Mouse (Mus musculus): ENCODE data around the gene Tcf3. TPM values are rescaled to one million over a fixed set of nuclear protein-coding genes. Genes with fewer than 3 reads are reported as not detected.

Tcf3 gene
- polyA plus RNA-seq, 1 experiment from 2014 or later, result 63.7 TPM

DNA sequence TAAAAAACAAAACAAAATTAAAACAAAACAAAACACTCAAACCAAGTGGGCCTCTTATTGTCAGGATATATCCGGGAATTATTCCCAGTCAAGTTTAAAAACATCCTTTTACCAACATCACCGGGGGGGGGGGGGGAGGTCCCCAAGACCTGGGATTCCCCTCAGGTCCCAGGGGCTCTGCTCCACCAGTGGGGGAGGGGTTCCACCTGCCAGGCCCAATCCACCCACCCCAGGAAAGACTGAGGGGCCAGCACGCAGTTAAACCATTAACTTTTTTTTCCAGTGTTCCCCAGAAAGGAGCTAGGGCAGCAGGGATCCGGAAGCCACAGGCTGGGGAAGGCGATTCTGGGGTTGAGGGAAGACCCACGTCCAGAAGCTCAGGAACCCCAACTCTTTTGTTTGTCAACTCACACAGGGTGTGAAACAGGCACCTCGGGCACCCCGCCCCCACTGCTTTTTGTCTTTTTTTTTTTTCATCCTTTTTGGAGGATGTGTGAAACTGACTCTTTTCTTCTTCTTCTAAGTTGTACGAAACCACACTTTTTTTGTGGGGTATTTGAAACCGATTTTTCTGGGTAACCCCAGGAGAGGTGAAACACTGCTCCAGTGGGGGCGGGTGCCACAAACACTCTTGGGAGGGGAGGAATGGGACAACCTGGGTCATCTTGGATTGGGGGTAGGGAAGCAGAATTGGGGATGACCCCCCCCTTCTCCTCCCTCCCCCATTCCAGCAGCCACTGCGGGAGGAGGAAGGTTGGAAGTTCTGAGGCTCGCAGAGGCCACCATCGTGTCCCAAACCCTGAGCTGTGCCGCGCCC lies 1.7 kb downstream of the Tcf3 start:
- 7% methylated on average over 15 of the region's 16 CpGs for WGBS
- no peak for ATAC-seq
- peak overlapping the region; percentile 51; the same call in 1 of the 2 replicates for H3K27ac ChIP-seq (ENCODE audit: low read length)

DNA sequence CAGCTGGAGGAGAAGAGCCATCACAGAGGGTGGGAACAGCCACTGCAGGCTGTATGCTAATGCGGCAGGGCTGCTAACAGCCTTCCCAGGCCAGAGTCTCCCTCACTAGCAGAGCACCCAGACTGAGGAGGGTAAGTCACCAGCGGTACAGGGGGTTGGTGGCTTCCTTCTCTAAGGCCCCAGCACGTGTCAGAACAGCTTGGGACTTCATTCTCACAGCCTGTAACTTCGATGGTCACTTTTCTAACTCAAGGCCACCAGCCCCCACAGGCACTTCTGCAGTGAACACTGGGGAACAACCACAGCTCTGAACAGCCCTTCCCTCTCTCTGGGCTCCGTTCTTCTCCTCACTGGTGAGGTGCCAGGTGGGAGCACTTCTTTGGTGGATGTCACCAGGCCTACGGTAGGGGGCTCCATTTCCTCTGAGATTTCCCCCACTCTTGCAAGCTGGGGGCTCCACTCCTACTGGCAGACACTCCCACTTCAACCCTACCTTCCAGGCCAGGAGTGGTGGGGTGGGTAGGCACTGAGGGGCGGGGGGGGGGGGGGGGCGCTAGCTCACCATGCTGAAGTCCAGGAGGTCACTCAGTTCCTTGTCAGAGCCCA lies 3.0 kb downstream of the Tcf3 start:
- H3K4me1 ChIP-seq (replicated peaks; ENCODE audit: control insufficient read depth, insufficient read depth, low read length), result peaks cover 26% of the 10 kb centered on the region
- 83% methylated on average over 7 of the region's 8 CpGs for WGBS
- no peak for ATAC-seq
- H3K4me3 ChIP-seq (replicated peaks; ENCODE audit: low read length), result no peak overlapping the region
- no peak overlapping the region for H3K9ac ChIP-seq (replicated peaks; ENCODE audit: low read depth, low read length)
- no peak overlapping the region for H3K4me2 ChIP-seq (ENCODE audit: low read length)
- H3K27ac ChIP-seq (ENCODE audit: low read length), result no peak overlapping the region
- no peaks in the 10 kb centered on the region for H3K9me3 ChIP-seq (ENCODE audit: control insufficient read depth, low read length)
- H3K27me3 ChIP-seq (replicated peaks; ENCODE audit: control insufficient read depth, insufficient read depth, low read length), result no peaks in the 10 kb centered on the region
- peaks cover 24% of the 10 kb centered on the region for H3K36me3 ChIP-seq (ENCODE audit: control insufficient read depth, insufficient read depth)

More for the DNA sequence above, 1.7 kb downstream of the Tcf3 start:
- Histone ChIP-seq H3K4me2 (ENCODE audit: low read length) (peak overlapping the region; percentile 70), H3K27me3 (replicated peaks; ENCODE audit: control insufficient read depth, insufficient read depth, low read length) (no peaks in the 10 kb centered on the region), H3K36me3 (ENCODE audit: control insufficient read depth, insufficient read depth) (peaks cover 15% of the 10 kb centered on the region), H3K9me3 (ENCODE audit: control insufficient read depth, low read length) (no peaks in the 10 kb centered on the region), H3K4me3 (replicated peaks; ENCODE audit: low read length) (peak overlapping the region; percentile 90), H3K9ac (replicated peaks; ENCODE audit: low read depth, low read length) (peak overlapping the region; percentile 95), H3K4me1 (replicated peaks; ENCODE audit: control insufficient read depth, insufficient read depth, low read length) (peaks cover 26% of the 10 kb centered on the region)

GRCm38 (mm10) chr10:80429800-80430199 lies 3.6 kb downstream of the Tcf3 start:
- WGBS, result 87% methylated on average over 8 of the region's 8 CpGs
- H3K27me3 ChIP-seq (replicated peaks; ENCODE audit: control insufficient read depth, insufficient read depth, low read length), result no peaks in the 10 kb centered on the region
- H3K4me2 ChIP-seq (ENCODE audit: low read length), result no peak overlapping the region
- H3K27ac ChIP-seq (ENCODE audit: low read length), result no peak overlapping the region
- no peak overlapping the region for H3K4me3 ChIP-seq (replicated peaks; ENCODE audit: low read length)
- H3K4me1 ChIP-seq (replicated peaks; ENCODE audit: control insufficient read depth, insufficient read depth, low read length), result peaks cover 26% of the 10 kb centered on the region
- H3K9ac ChIP-seq (replicated peaks; ENCODE audit: low read depth, low read length), result no peak overlapping the region
- peaks cover 31% of the 10 kb centered on the region for H3K36me3 ChIP-seq (ENCODE audit: control insufficient read depth, insufficient read depth)
- no peak for ATAC-seq
- peaks cover 4% of the 10 kb centered on the region; the same call in 1 of the 2 replicates for H3K9me3 ChIP-seq (ENCODE audit: control insufficient read depth, low read length)

DNA sequence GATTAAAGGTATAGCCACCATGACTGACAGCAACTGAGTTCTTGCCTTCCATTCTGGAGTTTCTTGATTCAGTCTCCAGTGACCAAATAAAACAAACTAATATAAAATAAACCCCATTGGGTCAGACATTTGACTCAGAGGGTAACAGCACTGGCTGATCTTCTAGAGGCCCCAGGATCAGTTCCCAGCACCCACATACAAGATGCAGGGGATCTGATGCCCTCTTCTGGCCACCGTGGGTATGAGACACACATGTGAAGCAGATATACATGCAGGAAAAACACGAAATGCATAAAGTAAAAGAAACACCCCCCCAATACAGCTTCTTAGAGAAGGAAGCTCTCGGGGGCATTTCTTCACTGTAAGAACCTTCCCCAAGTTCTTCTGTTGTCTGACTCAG lies 8.4 kb downstream of the Tcf3 start:
- no peak overlapping the region for H3K4me2 ChIP-seq (ENCODE audit: low read length)
- WGBS, result 95% methylated on average over 3 of the region's 3 CpGs
- no peak overlapping the region for H3K9ac ChIP-seq (replicated peaks; ENCODE audit: low read depth, low read length)
- peaks cover 17% of the 10 kb centered on the region for H3K4me1 ChIP-seq (replicated peaks; ENCODE audit: control insufficient read depth, insufficient read depth, low read length)
- H3K36me3 ChIP-seq (ENCODE audit: control insufficient read depth, insufficient read depth), result peaks cover 41% of the 10 kb centered on the region
- no peak for ATAC-seq
- no peak overlapping the region for H3K27ac ChIP-seq (ENCODE audit: low read length)
- H3K4me3 ChIP-seq (replicated peaks; ENCODE audit: low read length), result no peak overlapping the region
- no peaks in the 10 kb centered on the region for H3K27me3 ChIP-seq (replicated peaks; ENCODE audit: control insufficient read depth, insufficient read depth, low read length)
- peaks cover 4% of the 10 kb centered on the region; the same call in 1 of the 2 replicates for H3K9me3 ChIP-seq (ENCODE audit: control insufficient read depth, low read length)

DNA sequence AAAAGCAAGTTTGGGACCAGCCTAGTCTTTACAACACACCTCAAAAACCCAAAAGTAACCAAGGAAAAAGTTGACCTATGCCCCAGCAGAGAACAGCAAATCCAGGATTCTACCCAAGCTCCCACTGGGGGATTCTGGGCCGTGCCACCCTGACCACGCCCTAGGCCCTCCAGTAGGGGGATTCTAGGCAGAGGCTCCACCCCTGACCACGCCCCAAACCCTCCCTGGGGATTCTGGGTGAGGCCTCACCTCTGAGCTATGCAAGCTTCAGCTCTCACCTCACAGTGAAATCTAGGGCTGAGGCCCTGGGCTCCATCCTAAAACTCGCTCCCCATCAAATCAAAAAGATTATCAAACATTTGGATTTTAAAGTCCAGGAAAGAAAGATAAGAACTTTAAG lies 9.9 kb downstream of the Tcf3 start:
- Histone ChIP-seq H3K27ac (ENCODE audit: low read length) (no peak overlapping the region), H3K9ac (replicated peaks; ENCODE audit: low read depth, low read length) (no peak overlapping the region), H3K4me3 (replicated peaks; ENCODE audit: low read length) (no peak overlapping the region), H3K27me3 (replicated peaks; ENCODE audit: control insufficient read depth, insufficient read depth, low read length) (no peaks in the 10 kb centered on the region), H3K4me2 (ENCODE audit: low read length) (no peak overlapping the region), H3K4me1 (replicated peaks; ENCODE audit: control insufficient read depth, insufficient read depth, low read length) (peaks cover 29% of the 10 kb centered on the region), H3K9me3 (ENCODE audit: control insufficient read depth, low read length) (peaks cover 4% of the 10 kb centered on the region; the same call in 1 of the 2 replicates), H3K36me3 (ENCODE audit: control insufficient read depth, insufficient read depth) (peaks cover 47% of the 10 kb centered on the region)
- ATAC-seq, result no peak
- WGBS, result 50% methylated on average over 4 of the region's 4 CpGs

DNA sequence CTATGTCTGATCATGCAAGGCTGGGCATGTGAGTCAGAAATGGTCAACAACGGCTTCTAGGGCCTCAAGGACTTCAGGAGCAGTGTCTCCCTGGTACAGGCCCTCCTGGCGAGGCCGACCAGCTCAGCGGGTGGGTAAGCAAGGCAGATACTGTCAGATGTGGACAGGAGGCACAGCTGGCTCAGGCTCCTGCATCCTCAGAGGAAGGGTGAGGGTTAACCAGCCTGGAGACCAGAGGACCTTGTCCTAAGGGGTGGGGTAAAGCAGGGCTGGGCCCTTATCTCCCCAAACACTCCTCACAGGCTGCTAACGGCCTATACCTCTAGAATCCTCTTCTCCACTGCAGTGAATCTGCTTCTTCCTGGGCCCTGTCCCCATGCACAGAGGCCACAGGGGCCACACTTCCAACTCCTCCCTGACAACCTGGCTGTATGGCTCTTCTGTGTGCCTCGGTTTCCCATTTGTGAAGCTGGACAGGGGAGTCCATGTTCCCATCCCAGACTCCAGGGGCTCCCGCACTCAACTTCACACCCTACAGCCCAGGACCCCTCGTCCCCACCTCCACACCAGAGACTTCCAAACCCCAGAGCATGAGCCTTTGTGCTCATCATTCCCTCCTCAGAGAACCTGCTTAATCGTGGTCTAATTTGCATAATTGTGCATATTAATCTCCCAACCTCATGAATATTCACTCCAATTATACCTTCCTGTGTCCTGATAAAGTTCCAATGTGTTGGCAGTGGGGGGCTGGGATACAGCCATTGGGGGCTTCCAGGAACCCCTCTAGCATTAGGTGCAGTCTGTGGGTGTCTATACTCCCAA lies 11.6 kb downstream of the Tcf3 start:
- peaks cover 33% of the 10 kb centered on the region for H3K4me1 ChIP-seq (replicated peaks; ENCODE audit: control insufficient read depth, insufficient read depth, low read length)
- 65% methylated on average over 9 of the region's 9 CpGs for WGBS
- no peak overlapping the region for H3K9ac ChIP-seq (replicated peaks; ENCODE audit: low read depth, low read length)
- H3K27me3 ChIP-seq (replicated peaks; ENCODE audit: control insufficient read depth, insufficient read depth, low read length), result no peaks in the 10 kb centered on the region
- peaks cover 49% of the 10 kb centered on the region for H3K36me3 ChIP-seq (ENCODE audit: control insufficient read depth, insufficient read depth)
- peak overlapping the region; percentile 67 for H3K27ac ChIP-seq (ENCODE audit: low read length)
- H3K9me3 ChIP-seq (ENCODE audit: control insufficient read depth, low read length), result peaks cover 4% of the 10 kb centered on the region; the same call in 1 of the 2 replicates
- no peak overlapping the region for H3K4me3 ChIP-seq (replicated peaks; ENCODE audit: low read length)
- H3K4me2 ChIP-seq (ENCODE audit: low read length), result peak overlapping the region; percentile 3; the same call in 1 of the 2 replicates
- ATAC-seq, result peak; percentile 45

- H3K27ac ChIP-seq (ENCODE audit: low read length), result no peak overlapping the region; the same call in 1 of the 2 replicates
- H3K4me1 ChIP-seq (replicated peaks; ENCODE audit: control insufficient read depth, insufficient read depth, low read length), result peaks cover 33% of the 10 kb centered on the region
- H3K9ac ChIP-seq (replicated peaks; ENCODE audit: low read depth, low read length), result no peak overlapping the region
These were observed 12.2 kb downstream of the Tcf3 start for GRCm38 (mm10) chr10:80421208-80421607.

GRCm38 (mm10) chr10:80420729-80421128 lies 12.7 kb downstream of the Tcf3 start:
- H3K27ac ChIP-seq (ENCODE audit: low read length), result no peak overlapping the region
- no peaks in the 10 kb centered on the region for H3K27me3 ChIP-seq (replicated peaks; ENCODE audit: control insufficient read depth, insufficient read depth, low read length)
- peaks cover 45% of the 10 kb centered on the region for H3K36me3 ChIP-seq (ENCODE audit: control insufficient read depth, insufficient read depth)
- WGBS, result 89% methylated on average over 10 of the region's 10 CpGs
- peaks cover 4% of the 10 kb centered on the region; the same call in 1 of the 2 replicates for H3K9me3 ChIP-seq (ENCODE audit: control insufficient read depth, low read length)
- ATAC-seq, result no peak
- H3K4me2 ChIP-seq (ENCODE audit: low read length), result no peak overlapping the region
- no peak overlapping the region for H3K9ac ChIP-seq (replicated peaks; ENCODE audit: low read depth, low read length)
- no peak overlapping the region for H3K4me3 ChIP-seq (replicated peaks; ENCODE audit: low read length)
- peaks cover 33% of the 10 kb centered on the region for H3K4me1 ChIP-seq (replicated peaks; ENCODE audit: control insufficient read depth, insufficient read depth, low read length)

More at GRCm38 (mm10) chr10:80421208-80421607, 12.2 kb downstream of the Tcf3 start:
- H3K9me3 ChIP-seq (ENCODE audit: control insufficient read depth, low read length), result peaks cover 4% of the 10 kb centered on the region; the same call in 1 of the 2 replicates
- H3K36me3 ChIP-seq (ENCODE audit: control insufficient read depth, insufficient read depth), result peaks cover 45% of the 10 kb centered on the region
- no peak overlapping the region for H3K4me2 ChIP-seq (ENCODE audit: low read length)
- 97% methylated on average over 8 of the region's 8 CpGs for WGBS
- no peak for ATAC-seq
- no peaks in the 10 kb centered on the region for H3K27me3 ChIP-seq (replicated peaks; ENCODE audit: control insufficient read depth, insufficient read depth, low read length)
- no peak overlapping the region for H3K4me3 ChIP-seq (replicated peaks; ENCODE audit: low read length)

- no peak for ATAC-seq
- H3K4me2 ChIP-seq (ENCODE audit: low read length), result no peak overlapping the region
- H3K9ac ChIP-seq (replicated peaks; ENCODE audit: low read depth, low read length), result no peak overlapping the region
- no peak overlapping the region for H3K27ac ChIP-seq (ENCODE audit: low read length)
- H3K9me3 ChIP-seq (ENCODE audit: control insufficient read depth, low read length), result no peaks in the 10 kb centered on the region
- WGBS, result 49% methylated on average over 8 of the region's 8 CpGs
- H3K4me1 ChIP-seq (replicated peaks; ENCODE audit: control insufficient read depth, insufficient read depth, low read length), result peaks cover 33% of the 10 kb centered on the region
- peaks cover 48% of the 10 kb centered on the region for H3K36me3 ChIP-seq (ENCODE audit: control insufficient read depth, insufficient read depth)
- H3K4me3 ChIP-seq (replicated peaks; ENCODE audit: low read length), result no peak overlapping the region
- no peaks in the 10 kb centered on the region for H3K27me3 ChIP-seq (replicated peaks; ENCODE audit: control insufficient read depth, insufficient read depth, low read length)
These were observed 14.0 kb downstream of the Tcf3 start for GRCm38 (mm10) chr10:80419419-80419818.

Measured in forebrain, embryonic 16.5 days (tissue).